Mouse (Mus musculus) small intestine, adult 2 months (tissue): Measurements from ENCODE around the gene Tinagl1. TPM values are rescaled to one million over a fixed set of nuclear protein-coding genes. Genes with fewer than 3 reads are reported as not detected.
A peak's percentile ranks its signal among the peaks of the same experiment; 100 is the strongest.

Experiments used
- H3K27ac ChIP-seq: fragments of 200-500 bp; 2 replicates; pipeline ENCODE4 v1.5.1; 2012; ENCODE audit warnings: low read depth, low read length, control low read depth, inconsistent platforms; ENCODE audit not compliant: insufficient read depth
- H3K27me3 ChIP-seq: fragments of 200-500 bp; 2 replicates; pipeline ENCODE4 v1.6.1; 2012; ENCODE audit warnings: mild to moderate bottlenecking, moderate library complexity, low read length, inconsistent platforms; ENCODE audit not compliant: control insufficient read depth, insufficient read depth
- H3K36me3 ChIP-seq: fragments of 200-500 bp; 2 replicates; pipeline ENCODE4 v1.6.1; 2012; ENCODE audit warnings: mild to moderate bottlenecking, low read length, control low read depth, inconsistent platforms; ENCODE audit not compliant: control insufficient read depth, insufficient read depth
- H3K4me1 ChIP-seq: fragments of 200-500 bp; 2 replicates; pipeline ENCODE4 v1.6.1; 2012; ENCODE audit warnings: low read length, inconsistent platforms, mixed read lengths; ENCODE audit not compliant: control insufficient read depth, insufficient read depth, insufficient read length
- H3K4me3 ChIP-seq: fragments of 200-500 bp; 2 replicates; pipeline ENCODE4 v1.5.1; 2012; ENCODE audit warnings: low read depth, mild to moderate bottlenecking, control low read depth, inconsistent platforms, low read length, moderate library complexity
- CTCF ChIP-seq: fragments of 200-500 bp; IDR thresholded peaks from 2 replicates; pipeline ENCODE4 v1.5.1; 2012; ENCODE audit warnings: low read depth, mild to moderate bottlenecking, control low read depth, inconsistent platforms, low read length, moderate library complexity, mixed read lengths; ENCODE audit not compliant: insufficient replicate concordance, insufficient read length; ENCODE audit errors: extremely low read depth
- POLR2A ChIP-seq: fragments of 200-500 bp; IDR thresholded peaks from 2 replicates; pipeline ENCODE4 v1.6.1; 2012; ENCODE audit warnings: low read depth, mild to moderate bottlenecking, control low read depth, inconsistent platforms, low read length, moderate library complexity
- WGBS: fragments of 180-500 bp; shearing (Covaris S2); methylation state at CpG from one replicate; pipeline ENCODE4 v1.1.7; 2018; 5-methylcytosine and 5-hydroxymethylcytosine counted together
- polyA plus RNA-seq: library from polyadenylated mRNA; depleted of rRNA; stranded (reverse); fragments of >200 nt; gene quantifications from 2 replicates; pipeline ENCODE4 v1.2.3, GENCODE M21; 2012

Tinagl1 gene
- polyA plus RNA-seq, 1 experiment, result 106 TPM

- 68% methylated on average over 7 of the region's 7 CpGs for WGBS
Observed at GRCm38 (mm10) chr4:130212421-130212820, 37.5 kb upstream of the Tinagl1 start.

GRCm38 (mm10) chr4:130211870-130212269 is 36.9 kb upstream of the Tinagl1 start:
- 77% methylated on average over 2 of the region's 2 CpGs for WGBS

More at GRCm38 (mm10) chr4:130212421-130212820, 37.5 kb upstream of the Tinagl1 start:
- no peaks in the 10 kb centered on the region for H3K4me1 ChIP-seq
- H3K27ac ChIP-seq, result no peak overlapping the region
- no peaks in the 10 kb centered on the region for H3K27me3 ChIP-seq
- no peak for TF ChIP-seq POLR2A
- TF ChIP-seq CTCF, result no peak
- H3K36me3 ChIP-seq, result no peaks in the 10 kb centered on the region
- H3K4me3 ChIP-seq, result no peak overlapping the region

GRCm38 (mm10) chr4:130198694-130199670 is 24.1 kb upstream of the Tinagl1 start:
- no peak overlapping the region for H3K27ac ChIP-seq
- no peaks in the 10 kb centered on the region for H3K36me3 ChIP-seq
- peak overlapping the region; percentile 53 for H3K4me3 ChIP-seq

More at GRCm38 (mm10) chr4:130211870-130212269, 36.9 kb upstream of the Tinagl1 start:
- TF ChIP-seq POLR2A, result no peak
- no peak for TF ChIP-seq CTCF
- no peaks in the 10 kb centered on the region for H3K36me3 ChIP-seq
- no peaks in the 10 kb centered on the region for H3K4me1 ChIP-seq
- H3K27ac ChIP-seq, result no peak overlapping the region
- H3K27me3 ChIP-seq, result no peaks in the 10 kb centered on the region
- no peak overlapping the region for H3K4me3 ChIP-seq

GRCm38 (mm10) chr4:130196542-130196941 is 21.6 kb upstream of the Tinagl1 start:
- Histone ChIP-seq H3K4me1 (no peaks in the 10 kb centered on the region), H3K4me3 (no peak overlapping the region), H3K27me3 (no peaks in the 10 kb centered on the region; the same call in 1 of the 2 replicates), H3K36me3 (no peaks in the 10 kb centered on the region), H3K27ac (no peak overlapping the region)
- WGBS, result 51% methylated on average over 8 of the region's 8 CpGs
- no peak for TF ChIP-seq CTCF
- TF ChIP-seq POLR2A, result no peak

More at GRCm38 (mm10) chr4:130198694-130199670, 24.1 kb upstream of the Tinagl1 start:
- Histone ChIP-seq H3K27me3 (no peaks in the 10 kb centered on the region), H3K4me1 (no peaks in the 10 kb centered on the region)
- TF ChIP-seq POLR2A, result no peak
- peak; percentile 84 for TF ChIP-seq CTCF
- 11% methylated on average over 35 of the region's 35 CpGs for WGBS

- H3K4me1 ChIP-seq, result no peaks in the 10 kb centered on the region
- no peak overlapping the region for H3K4me3 ChIP-seq
- TF ChIP-seq POLR2A, result no peak
- no peaks in the 10 kb centered on the region for H3K36me3 ChIP-seq
- no peak overlapping the region for H3K27ac ChIP-seq
- 51% methylated on average over 13 of the region's 13 CpGs for WGBS
- no peaks in the 10 kb centered on the region; the same call in 1 of the 2 replicates for H3K27me3 ChIP-seq
Observed at GRCm38 (mm10) chr4:130195924-130196323, 21.0 kb upstream of the Tinagl1 start.

GRCm38 (mm10) chr4:130192266-130192665 is 17.3 kb upstream of the Tinagl1 start:
- Histone ChIP-seq H3K36me3 (no peaks in the 10 kb centered on the region), H3K27ac (no peak overlapping the region), H3K4me3 (no peak overlapping the region), H3K4me1 (no peaks in the 10 kb centered on the region), H3K27me3 (no peaks in the 10 kb centered on the region; the same call in 1 of the 2 replicates)
- WGBS, result 42% methylated on average over 9 of the region's 9 CpGs
- TF ChIP-seq POLR2A, result no peak
- no peak for TF ChIP-seq CTCF

- H3K4me3 ChIP-seq, result no peak overlapping the region
- no peak for TF ChIP-seq POLR2A
- no peak for TF ChIP-seq CTCF
- 58% methylated on average over 7 of the region's 7 CpGs for WGBS
- no peaks in the 10 kb centered on the region for H3K36me3 ChIP-seq
- no peaks in the 10 kb centered on the region for H3K4me1 ChIP-seq
- no peak overlapping the region for H3K27ac ChIP-seq
- no peaks in the 10 kb centered on the region; the same call in 1 of the 2 replicates for H3K27me3 ChIP-seq
Observed at GRCm38 (mm10) chr4:130189606-130190005, 14.7 kb upstream of the Tinagl1 start.
